Mouse (Mus musculus) left cerebral cortex, postnatal 4 days (tissue): ENCODE measurements around the gene Eps8l2. TPM values are rescaled to one million over a fixed set of nuclear protein-coding genes. Genes with fewer than 3 reads are reported as not detected.

Experiments
- DNase-seq: peaks from one replicate; pipeline ENCODE4 v3.0.0-alpha.2; 2022
- intact Hi-C: fragments of 180-260 bp; cut with DNase I; formaldehyde crosslinking; loops from one replicate; pipeline ENCODE4 v1.15.1; 2025
- total RNA-seq, 2 experiments: library from RNA; stranded (reverse); gene quantifications; 2 replicates each; pipeline ENCODE4 v1.2.3; 2021

The Eps8l2 gene
- total RNA-seq, 2 experiments from 2014 or later = 0.86 to 0.97 TPM

DNA sequence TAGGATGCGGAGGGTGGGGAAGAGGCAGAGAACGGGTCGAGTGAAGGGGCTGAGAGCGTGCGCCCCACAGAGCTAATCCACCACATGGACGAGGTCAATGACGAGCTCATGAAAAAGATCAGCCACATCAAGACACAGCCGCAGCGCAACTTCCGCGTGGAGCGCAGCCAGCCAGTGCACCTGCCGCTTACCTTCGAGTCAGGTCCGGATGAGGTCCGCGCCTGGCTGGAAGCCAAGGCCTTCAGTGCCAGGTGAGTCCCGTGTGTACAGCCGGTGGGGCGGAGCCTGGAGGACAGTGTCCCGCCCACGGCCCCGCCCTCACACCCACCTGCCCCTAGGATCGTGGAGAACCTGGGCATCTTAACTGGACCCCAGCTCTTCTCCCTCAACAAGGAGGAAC, 22.8 kb downstream of the Eps8l2 start:
- intact Hi-C loops = loop anchor here (10.0 kb wide), 1 partner anchor 97 kb away; the partner anchor contains the start of gene Irf7
- peak; percentile 41 for DNase-seq

DNA sequence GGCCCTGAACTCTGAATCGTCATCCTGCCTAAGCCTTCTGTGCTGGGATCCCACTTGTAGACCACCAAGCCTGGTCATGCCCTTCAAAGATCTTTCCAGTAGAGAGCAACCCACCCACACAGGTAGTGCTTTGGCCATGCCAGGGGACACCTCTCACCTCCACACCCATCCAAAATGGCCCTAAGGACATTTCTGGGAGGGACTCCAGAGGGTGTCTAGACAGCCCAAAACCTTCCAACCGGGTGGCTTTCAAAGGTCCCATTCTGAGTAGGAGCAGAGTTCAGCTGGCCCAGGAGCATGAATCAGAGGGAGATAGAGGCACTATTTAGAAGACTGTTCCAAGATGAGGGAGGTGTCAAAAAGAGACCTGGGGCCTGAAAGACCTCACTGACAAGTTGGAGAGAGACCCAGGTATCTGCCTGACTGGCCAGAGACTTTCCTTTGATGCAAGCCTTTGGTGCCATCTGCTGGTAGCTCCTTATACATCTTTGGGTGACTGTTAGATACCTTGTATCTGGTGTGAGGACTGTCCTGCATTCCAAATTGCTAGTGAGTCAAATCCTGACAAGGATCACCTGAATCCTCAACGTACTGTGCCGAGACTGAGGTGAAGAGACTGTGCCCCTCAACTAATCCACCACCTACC, 24.5 kb downstream of the Eps8l2 start:
- intact Hi-C loops = loop anchor here (10.0 kb wide), 1 partner anchor 98 kb away; the partner anchor contains the start of gene Irf7
- peak; percentile 74 for DNase-seq

GRCm38 (mm10) chr7:141363752-141364125, 25.1 kb downstream of the Eps8l2 start:
- intact Hi-C loops = loop anchor here (10.0 kb wide), 1 partner anchor 99 kb away; the partner anchor contains the start of gene Irf7
- DNase-seq = no peak

DNA sequence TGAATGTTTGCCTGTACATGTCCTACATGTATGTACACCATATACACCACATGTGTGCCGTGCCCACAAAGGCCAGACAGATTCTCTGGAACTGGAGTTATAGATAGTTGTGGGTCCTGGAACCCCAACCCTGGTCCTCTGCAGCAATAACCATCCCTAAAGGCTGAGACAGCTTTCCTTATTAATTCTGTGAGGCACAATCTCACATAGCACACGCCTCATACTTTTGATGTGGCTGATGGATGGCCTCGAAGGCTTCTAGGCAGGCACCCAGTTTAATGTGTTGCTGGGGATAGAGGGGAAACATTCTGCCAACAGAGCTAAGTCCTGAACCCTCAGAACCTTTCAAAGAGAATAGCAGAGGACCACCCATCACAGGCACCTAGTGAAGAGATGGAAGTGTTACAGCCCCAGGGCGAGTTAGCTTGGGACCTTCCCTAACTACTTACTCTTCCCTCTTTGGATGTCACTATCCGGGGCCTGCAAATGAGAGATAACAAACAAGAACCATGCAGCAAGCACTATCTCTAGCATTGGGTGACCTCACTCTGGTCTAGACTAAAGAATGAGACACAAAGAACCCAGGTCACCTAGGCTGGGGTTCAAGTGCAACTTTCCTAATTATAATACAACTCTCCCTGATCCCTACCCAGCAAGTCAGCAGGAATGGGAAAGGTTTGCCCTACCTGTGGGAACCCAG, 25.8 kb downstream of the Eps8l2 start:
- intact Hi-C loops = loop anchor here (10.0 kb wide), 1 partner anchor 100 kb away; the partner anchor contains the start of gene Irf7
- DNase-seq = no peak

GRCm38 (mm10) chr7:141365049-141365445, 26.4 kb downstream of the Eps8l2 start:
- DNase-seq = no peak
- intact Hi-C loops = loop anchor here (10.0 kb wide), 1 partner anchor 100 kb away; the partner anchor contains the start of gene Irf7

DNA sequence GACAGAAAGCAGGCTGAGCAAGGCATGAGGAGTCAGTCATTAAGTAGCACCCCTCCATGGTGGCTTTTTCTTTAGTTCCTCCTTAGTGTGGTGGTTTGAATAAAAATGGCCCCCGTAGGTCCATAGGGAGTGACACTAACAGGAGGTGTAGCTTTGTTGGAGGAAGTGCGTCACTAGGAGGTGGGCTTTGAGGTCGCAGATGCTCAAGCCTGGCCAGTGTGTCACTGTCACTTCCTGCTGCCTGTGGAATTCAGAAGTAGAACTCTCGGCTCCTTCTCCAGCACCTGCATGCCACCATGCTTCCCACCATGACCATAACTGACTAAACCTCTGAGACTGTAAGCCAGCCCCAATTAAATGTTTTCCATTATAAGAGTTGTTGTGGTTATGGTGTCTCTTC, 28.7 kb downstream of the Eps8l2 start:
- DNase-seq = no peak
- intact Hi-C loops = loop anchor here (10.0 kb wide), 1 partner anchor 103 kb away; the partner anchor contains the start of gene Irf7

DNA sequence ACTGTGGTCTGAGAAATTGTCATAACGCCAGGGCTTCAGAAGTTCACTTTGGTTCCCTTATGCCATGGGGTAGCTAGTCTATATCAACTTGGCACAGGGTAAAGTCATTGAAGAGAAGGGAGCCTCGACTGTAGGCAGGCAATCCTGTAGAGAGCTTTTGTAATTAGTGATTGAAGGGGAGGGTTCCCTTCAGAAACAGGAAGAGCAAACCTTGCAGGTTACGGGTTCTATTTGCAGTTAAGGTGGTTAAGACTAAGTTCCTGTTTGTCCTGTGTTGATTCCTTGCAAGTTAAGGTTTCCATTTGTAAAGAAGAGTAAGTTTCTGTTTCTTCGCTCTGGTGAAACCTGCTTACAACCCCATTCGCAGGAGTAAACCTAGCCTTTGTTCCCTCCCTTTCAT, 31.2 kb downstream of the Eps8l2 start:
- intact Hi-C loops = loop anchor here (10.0 kb wide), 1 partner anchor 105 kb away; the partner anchor contains the start of gene Irf7
- DNase-seq = no peak

DNA sequence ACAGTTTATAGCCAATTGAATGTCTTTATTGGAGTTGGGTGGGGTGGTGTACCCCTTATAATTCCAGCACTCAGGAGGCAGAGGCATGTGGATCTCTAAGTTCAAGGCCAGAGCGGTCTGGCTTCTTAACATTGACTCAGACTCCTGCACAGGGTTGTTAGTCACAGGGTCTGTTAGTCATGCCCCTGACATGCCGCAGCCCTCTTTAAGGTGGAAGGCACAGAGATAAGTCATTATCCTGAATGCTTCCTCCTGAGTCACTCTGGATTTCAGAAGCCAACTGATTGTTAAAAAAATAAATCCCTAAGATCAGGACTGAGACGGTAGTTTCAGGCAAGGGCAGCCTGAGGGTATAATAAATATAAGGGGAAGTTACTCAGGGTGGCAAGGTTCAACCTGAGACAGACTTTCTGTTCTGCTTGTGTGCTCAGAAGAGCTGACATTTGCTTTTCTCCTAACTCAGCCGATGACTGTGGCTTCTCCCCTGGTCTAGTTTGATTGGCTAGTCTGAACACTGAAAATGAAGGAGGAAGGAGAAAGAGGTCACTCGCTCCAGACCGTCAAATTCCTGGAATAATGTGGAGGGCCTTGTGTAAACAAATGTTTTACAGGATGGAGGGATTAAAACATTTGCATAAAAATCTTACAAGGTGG, 33.4 kb downstream of the Eps8l2 start:
- DNase-seq = no peak
- intact Hi-C loops = no loop called here

GRCm38 (mm10) chr7:141373611-141374010, 34.9 kb downstream of the Eps8l2 start:
- peak; percentile 27 for DNase-seq
- intact Hi-C loops = no loop called here

- no peak for DNase-seq
- intact Hi-C loops = no loop called here
Observed at GRCm38 (mm10) chr7:141374399-141374798, 35.7 kb downstream of the Eps8l2 start.

DNA sequence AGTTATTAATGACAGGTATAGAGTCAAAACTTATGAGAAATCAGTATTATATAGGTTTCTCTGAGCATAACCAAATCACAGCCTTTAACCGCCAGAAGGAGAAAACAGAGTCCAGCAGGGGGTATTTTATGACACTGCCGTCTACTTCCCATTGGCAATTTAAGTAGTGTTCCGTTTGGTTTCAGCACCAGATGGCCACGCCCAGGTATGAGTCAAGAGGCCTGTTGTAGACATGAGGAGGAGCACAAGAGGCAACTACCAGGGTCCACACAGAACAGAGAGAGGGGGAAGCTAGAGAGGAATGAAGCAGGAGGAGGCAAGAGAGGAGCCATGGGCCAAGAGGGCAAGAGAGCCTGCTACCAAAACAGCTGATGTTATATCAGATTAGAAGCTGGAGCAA, 40.9 kb downstream of the Eps8l2 start:
- no peak for DNase-seq
- intact Hi-C loops = no loop called here

DNA sequence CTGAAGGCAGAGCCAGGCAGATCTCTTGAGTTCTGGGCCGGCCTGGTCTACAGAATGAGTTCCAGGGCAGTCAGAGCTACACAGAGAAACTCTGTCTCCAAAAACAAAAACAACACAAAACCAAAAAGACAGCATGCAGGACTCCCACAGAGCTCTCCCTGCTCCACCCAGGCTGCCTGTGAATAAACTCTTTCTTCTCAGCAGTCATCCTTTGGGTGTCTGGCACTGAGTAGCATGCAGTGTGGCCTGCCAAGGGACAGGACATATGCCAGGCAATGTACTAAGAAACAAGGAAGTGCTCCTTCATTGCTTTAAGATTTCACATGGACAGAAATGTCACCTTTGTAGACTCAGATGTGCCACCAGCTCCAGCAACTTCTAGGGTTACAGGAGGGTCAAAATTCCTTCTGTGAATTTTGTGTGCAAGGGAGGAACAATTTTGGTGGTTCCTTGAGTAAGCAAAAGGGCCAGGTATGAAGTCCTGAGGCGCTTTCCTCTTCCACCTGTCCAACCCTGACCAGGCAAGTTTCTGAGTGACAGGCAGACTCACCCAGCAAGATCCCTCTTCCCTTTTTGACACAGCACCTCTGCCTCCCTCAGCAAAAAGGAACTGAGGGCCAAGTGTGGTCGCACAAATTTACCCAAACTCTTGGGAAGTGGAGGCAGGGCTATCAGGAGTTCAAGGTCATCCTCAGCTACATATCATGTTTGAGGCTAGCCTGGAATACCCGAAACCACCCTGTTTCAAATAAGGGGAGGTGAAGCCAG, 42.6 kb downstream of the Eps8l2 start:
- no peak for DNase-seq
- intact Hi-C loops = no loop called here

- intact Hi-C loops = no loop called here
- no peak for DNase-seq
Observed at GRCm38 (mm10) chr7:141387807-141388486, 49.3 kb downstream of the Eps8l2 start.

DNA sequence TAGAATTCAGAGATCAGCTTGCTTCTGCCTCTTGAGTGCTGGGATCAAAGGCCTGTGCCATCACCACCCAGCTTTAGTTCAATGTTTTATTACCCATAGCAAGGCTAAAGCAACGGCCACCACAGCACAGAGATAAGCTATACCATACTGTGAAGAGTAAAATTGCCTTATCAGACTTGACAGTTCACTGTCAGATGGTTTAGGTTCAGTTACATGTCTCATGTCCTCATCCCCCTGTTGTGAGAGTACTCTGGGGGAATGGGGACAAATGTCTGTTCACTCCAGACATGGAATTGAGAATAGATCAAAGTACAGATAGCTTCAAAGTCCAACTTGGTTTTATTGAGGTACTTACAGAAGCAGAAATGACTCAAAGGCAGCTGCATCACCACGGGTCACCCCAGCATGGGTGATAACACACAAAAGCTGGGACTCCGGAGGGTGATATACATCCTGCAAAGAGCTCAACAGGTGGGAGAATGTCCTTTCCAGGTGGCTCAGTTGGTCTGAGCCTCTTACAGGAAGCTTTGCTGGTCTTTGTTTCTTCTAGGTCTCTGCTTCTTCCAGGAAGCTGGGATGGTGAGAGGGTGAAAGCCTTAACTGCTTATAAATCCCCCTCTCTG, 49.9 kb downstream of the Eps8l2 start:
- DNase-seq = no peak
- intact Hi-C loops = no loop called here

GRCm38 (mm10) chr7:141390326-141391259, 51.9 kb downstream of the Eps8l2 start:
- DNase-seq = no peak
- intact Hi-C loops = no loop called here

DNA sequence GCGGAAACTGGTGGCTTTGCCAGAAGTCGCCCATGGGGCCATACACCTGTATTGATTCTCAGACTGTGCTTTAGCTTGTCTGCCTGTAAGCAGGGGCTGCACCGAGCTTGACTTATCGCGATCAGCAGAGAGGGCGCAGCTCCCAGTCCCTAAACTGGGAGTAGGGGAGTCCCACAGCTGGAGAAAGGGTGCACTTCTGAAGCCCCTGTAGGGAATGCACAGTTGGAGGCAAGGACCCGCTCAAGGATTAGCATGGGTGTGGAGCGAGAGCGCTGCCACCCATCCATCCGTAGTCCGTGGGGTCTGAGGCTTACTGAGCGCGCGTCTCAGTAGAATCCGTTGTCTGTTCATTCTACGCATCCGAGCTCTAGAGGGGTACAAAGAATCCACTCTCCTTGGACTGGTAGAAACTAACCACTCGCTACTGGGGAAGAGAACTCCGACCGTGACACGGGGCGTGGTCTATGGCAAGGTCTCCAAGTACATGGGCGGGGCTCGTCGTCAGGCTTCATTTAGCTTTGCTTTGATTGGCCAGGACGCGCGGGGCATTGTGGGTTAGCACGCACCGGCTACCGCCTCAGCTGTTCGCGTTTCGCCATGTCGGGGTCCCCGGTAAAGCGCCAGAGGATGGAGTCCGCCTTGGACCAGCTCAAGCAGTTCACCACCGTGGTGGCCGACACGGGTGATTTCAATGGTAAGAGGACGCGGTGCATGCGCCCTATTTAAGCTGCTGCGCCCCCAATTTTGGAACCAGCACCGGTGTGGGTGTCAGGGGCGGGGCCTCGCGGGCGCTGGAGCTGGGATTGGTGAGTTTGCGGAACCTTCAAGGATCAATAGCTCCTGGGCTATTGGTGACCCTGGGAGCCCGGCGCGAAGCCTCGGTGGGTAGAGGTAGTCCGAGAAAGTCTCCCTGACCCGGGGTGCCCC, 53.2 kb downstream of the Eps8l2 start, which contains the start of gene Taldo1:
TSS of gene Taldo1 (plus strand) at position 575 of the 927 bp plus-strand sequence.
- peak; percentile 97 for DNase-seq
- intact Hi-C loops = no loop called here

- DNase-seq = no peak
- intact Hi-C loops = no loop called here
Observed at GRCm38 (mm10) chr7:141392552-141393222, 54.0 kb downstream of the Eps8l2 start.
